Mouse (Mus musculus): Measurements from ENCODE around the gene Metap2.
"Not testable (repeated sequence)": the region's sequence is repeated elsewhere in the genome, so short reads cannot be mapped to it uniquely, and the experiment has no call there.

The Metap2 gene

GRCm38 (mm10) chr10:93846706-93847105, 50.2 kb downstream of the Metap2 start:
- in situ Hi-C loops (cut with MboI, MseI): no loop called here

GRCm38 (mm10) chr10:93835115-93835514, 61.8 kb downstream of the Metap2 start:
- in situ Hi-C loops (cut with MboI, MseI): not testable (repeated sequence)

- in situ Hi-C loops (cut with MboI, MseI): no loop called here
These were observed 62.5 kb downstream of the Metap2 start for GRCm38 (mm10) chr10:93834394-93834745.

GRCm38 (mm10) chr10:93833699-93834393, 63.0 kb downstream of the Metap2 start:
- in situ Hi-C loops (cut with MboI, MseI): no loop called here

GRCm38 (mm10) chr10:93833370-93833698, 63.6 kb downstream of the Metap2 start:
- in situ Hi-C loops (cut with MboI, MseI): no loop called here

- in situ Hi-C loops (cut with MboI, MseI): no loop called here
These were observed 64.1 kb downstream of the Metap2 start for GRCm38 (mm10) chr10:93832811-93833210.

- in situ Hi-C loops (cut with MboI, MseI): no loop called here
These were observed 64.9 kb downstream of the Metap2 start for GRCm38 (mm10) chr10:93831730-93832574.

- in situ Hi-C loops (cut with MboI, MseI): no loop called here
These were observed 65.8 kb downstream of the Metap2 start, which contains the start of gene Usp44 for GRCm38 (mm10) chr10:93830931-93831729. TSS of gene Usp44 (plus strand) at chr10:93831555.

GRCm38 (mm10) chr10:93829898-93830831, 66.7 kb downstream of the Metap2 start:
- in situ Hi-C loops (cut with MboI, MseI): no loop called here

GRCm38 (mm10) chr10:93818661-93819060, 78.2 kb downstream of the Metap2 start:
- in situ Hi-C loops (cut with MboI, MseI): no loop called here

- in situ Hi-C loops (cut with MboI, MseI): loop anchor here (5.0 kb wide), 1 partner anchor 159 kb away; no protein-coding TSS in a partner anchor
These were observed 83.1 kb downstream of the Metap2 start for GRCm38 (mm10) chr10:93813755-93814154.

GRCm38 (mm10) chr10:93812774-93813415, 84.0 kb downstream of the Metap2 start:
- in situ Hi-C loops (cut with MboI, MseI): loop anchor here (5.0 kb wide), 1 partner anchor 159 kb away; no protein-coding TSS in a partner anchor

GRCm38 (mm10) chr10:93812098-93812497, 84.8 kb downstream of the Metap2 start:
- in situ Hi-C loops (cut with MboI, MseI): loop anchor here (5.0 kb wide), 1 partner anchor 160 kb away; no protein-coding TSS in a partner anchor

GRCm38 (mm10) chr10:93810590-93811185, 86.2 kb downstream of the Metap2 start:
- in situ Hi-C loops (cut with MboI, MseI): loop anchor here (5.0 kb wide), 1 partner anchor 162 kb away; no protein-coding TSS in a partner anchor

- in situ Hi-C loops (cut with MboI, MseI): not testable (repeated sequence)
These were observed 87.5 kb downstream of the Metap2 start for GRCm38 (mm10) chr10:93809438-93809837.
